Mouse (Mus musculus): ENCODE results near the gene Il2rg.

GRCm38 (mm10) chrX:101289037-101289436 lies 21.0 kb upstream of the Il2rg start:
- TF ChIP-seq POLR2A (IDR thresholded peaks at IDR 0.05; ENCODE audit: low read depth, low read length), result no peak
- no peak for TF ChIP-seq CTCF (conservative IDR thresholded peaks at IDR 0.05; ENCODE audit: insufficient read depth, insufficient read length, low read depth, low read length)

Data from kidney, adult 2 months (tissue).